Mouse (Mus musculus) lung, postnatal 0 days (tissue): ENCODE data around the gene Enox1.

Experiments used
- CTCF ChIP-seq: IDR thresholded peaks from 2 replicates; pipeline ENCODE4 v1.5.1; 2016; ENCODE audit warnings: antibody characterized with exemption, mild to moderate bottlenecking
- EP300 ChIP-seq: IDR thresholded peaks from 2 replicates; pipeline ENCODE4 v1.6.1; 2016; ENCODE audit warnings: antibody characterized with exemption, mild to moderate bottlenecking, control low read depth

- TF ChIP-seq CTCF: no peak
- TF ChIP-seq EP300: no peak
Observed at GRCm38 (mm10) chr14:77581616-77582015, 425.1 kb downstream of the Enox1 start.
